ENCODE assay signal across 8 mouse cellular contexts in genomic region chr10:9674561-9675521, GRCm38 (mm10). TPM values are rescaled to one million over a fixed set of nuclear protein-coding genes. Genes with fewer than 3 reads are reported as not detected.
A peak's percentile ranks its signal among the peaks of the same experiment; 100 is the strongest.
DNase-seq lines count a peak whose midpoint lies in the region; ATAC-seq and TF ChIP-seq lines count a peak whose summit lies in the region.

TSS of gene Samd5 (minus strand) at chr10:9675208.

- peak within 1 kb of the TSS; percentile 79 for H3K9ac ChIP-seq in embryonic facial prominence, embryonic 13.5 days
- peak within 1 kb of the TSS; percentile 60 for H3K9ac ChIP-seq in kidney, embryonic 15.5 days
- peak within 1 kb of the TSS; percentile 22; the same call in 1 of the 2 replicates for H3K9ac ChIP-seq in liver, embryonic 13.5 days

- peak; percentile 44 to 46 for DNase-seq in layer of hippocampus, adult 18-20 months (ENCODE audit: low spot score in 2 of 2)
- no peak for DNase-seq in layer of hippocampus, adult 9-11 months
- peak; percentile 49 to 54 for DNase-seq in heart, adult 9 months (ENCODE audit: low spot score in 2 of 2)
- no peak for DNase-seq in liver, embryonic 13.5 days
- peak; percentile 21 to 36 for DNase-seq in urinary bladder, postnatal 36 days (ENCODE audit: low spot score in 2 of 2)

- peaks cover 33% of the 10 kb centered on the region for H3K4me1 ChIP-seq in embryonic facial prominence, embryonic 13.5 days
- H3K4me1 ChIP-seq in kidney, embryonic 15.5 days = peaks cover 28% of the 10 kb centered on the region
- H3K4me1 ChIP-seq in liver, embryonic 13.5 days (replicated peaks) = peaks cover 14% of the 10 kb centered on the region

- H3K27me3 ChIP-seq in embryonic facial prominence, embryonic 13.5 days = peaks cover 7% of the 10 kb centered on the region; the same call in 1 of the 2 replicates
- H3K27me3 ChIP-seq in kidney, embryonic 15.5 days = peaks cover 37% of the 10 kb centered on the region
- peaks cover 54% of the 10 kb centered on the region for H3K27me3 ChIP-seq in liver, embryonic 13.5 days
- peaks cover 26% of the 10 kb centered on the region for H3K27me3 ChIP-seq in myocyte (ENCODE audit: control insufficient read depth, insufficient read depth, insufficient read length)

- no peaks in the 10 kb centered on the region for H3K9me3 ChIP-seq in embryonic facial prominence, embryonic 13.5 days
- no peaks in the 10 kb centered on the region for H3K9me3 ChIP-seq in kidney, embryonic 15.5 days (replicated peaks)
- H3K9me3 ChIP-seq in liver, embryonic 13.5 days (replicated peaks) = no peaks in the 10 kb centered on the region

- H3K27ac ChIP-seq in embryonic facial prominence, embryonic 13.5 days = peak within 1 kb of the TSS; percentile 84
- peak within 1 kb of the TSS; percentile 37; the same call in 1 of the 2 replicates for H3K27ac ChIP-seq in kidney, embryonic 15.5 days
- H3K27ac ChIP-seq in liver, embryonic 13.5 days = no peak within 1 kb of the TSS

- no peak for TF ChIP-seq POLR2A in myocyte (IDR thresholded peaks at IDR 0.05; ENCODE audit: insufficient read length, low read depth)

- peak; percentile 72 for ATAC-seq in embryonic facial prominence, embryonic 13.5 days (ENCODE audit: insufficient number of reproducible peaks, insufficient read depth, low FRiP score, low TSS enrichment, low read depth)
- ATAC-seq in kidney, embryonic 15.5 days (replicated peaks; ENCODE audit: low FRiP score) = peak; percentile 80
- ATAC-seq in liver, embryonic 13.5 days (ENCODE audit: low read depth) = peak; percentile 59

- H3ac ChIP-seq in myocyte (ENCODE audit: control insufficient read depth, insufficient read length) = no peak within 1 kb of the TSS

- H3K79me2 ChIP-seq in myocyte (ENCODE audit: control insufficient read depth, insufficient read depth) = no peaks in the 10 kb centered on the region

- no peaks in the 10 kb centered on the region for H3K36me3 ChIP-seq in embryonic facial prominence, embryonic 13.5 days
- H3K36me3 ChIP-seq in kidney, embryonic 15.5 days = no peaks in the 10 kb centered on the region
- no peaks in the 10 kb centered on the region for H3K36me3 ChIP-seq in liver, embryonic 13.5 days
- no peaks in the 10 kb centered on the region for H3K36me3 ChIP-seq in myocyte (ENCODE audit: control insufficient read depth, insufficient read depth)

- WGBS in embryonic facial prominence, embryonic 13.5 days = under 1% methylated on average over 91 of the region's 91 CpGs
- WGBS in kidney, embryonic 15.5 days = under 1% methylated on average over 91 of the region's 91 CpGs
- WGBS in liver, embryonic 13.5 days (ENCODE audit: insufficient replicate concordance) = under 1% methylated on average over 91 of the region's 91 CpGs

- peak within 1 kb of the TSS; percentile 80 for H3K4me3 ChIP-seq in embryonic facial prominence, embryonic 13.5 days
- peak within 1 kb of the TSS; percentile 75 for H3K4me3 ChIP-seq in kidney, embryonic 15.5 days (replicated peaks)
- H3K4me3 ChIP-seq in liver, embryonic 13.5 days (replicated peaks) = peak within 1 kb of the TSS; percentile 56
- H3K4me3 ChIP-seq in myocyte = no peak within 1 kb of the TSS

- peak within 1 kb of the TSS; percentile 96 for H3K4me2 ChIP-seq in embryonic facial prominence, embryonic 13.5 days
- H3K4me2 ChIP-seq in kidney, embryonic 15.5 days = peak within 1 kb of the TSS; percentile 98
- H3K4me2 ChIP-seq in liver, embryonic 13.5 days = peak within 1 kb of the TSS; percentile 69
- peak within 1 kb of the TSS; percentile 45 for H3K4me2 ChIP-seq in myocyte (ENCODE audit: low read depth)

TF ChIP-seq in myocyte, 11 proteins besides CTCF, POLR2A, EP300 and RAD21:
- TF ChIP-seq CEBPB (IDR thresholded peaks at IDR 0.05; ENCODE audit: insufficient read depth, poor library complexity, severe bottlenecking) (no peak), REST (IDR thresholded peaks at IDR 0.05; ENCODE audit: insufficient read depth, insufficient read length) (no peak), SRF (IDR thresholded peaks at IDR 0.05; ENCODE audit: control insufficient read depth, insufficient read length, low read depth) (no peak), E2F4 (IDR thresholded peaks at IDR 0.05; ENCODE audit: insufficient read depth) (no peak), TCF12 (IDR thresholded peaks at IDR 0.05; ENCODE audit: insufficient read depth, poor library complexity, severe bottlenecking) (no peak), TCF3 (IDR thresholded peaks at IDR 0.05; ENCODE audit: insufficient read length, low read depth) (no peak), MAX (IDR thresholded peaks at IDR 0.05; ENCODE audit: low read depth) (no peak), POLR2AphosphoS2 (IDR thresholded peaks at IDR 0.05; ENCODE audit: insufficient read length, low read depth) (no peak), USF1 (IDR thresholded peaks at IDR 0.05; ENCODE audit: low read depth) (no peak), MYOG (IDR thresholded peaks at IDR 0.05; ENCODE audit: control insufficient read depth in 1 of 3, insufficient read depth in 1 of 3, insufficient read length in 2 of 3, low read depth in 2 of 3) (no peak), MYOD1 (IDR thresholded peaks at IDR 0.05; ENCODE audit: control insufficient read depth in 1 of 3, insufficient read length in 2 of 3, low read depth in 2 of 3) (no peak)
TF ChIP-seq in myocyte: peak in this region for 0.

RNA-seq across cellular contexts. Expression of gene Samd5, which starts in this region (rescaled TPM):
- 10 to 100 TPM; 11.4 to 16.0 TPM for total RNA-seq in layer of hippocampus, adult 18-20 months (2021)
- polyA plus RNA-seq in embryonic facial prominence, embryonic 13.5 days (2015; fragmentation: Nextera tagmentation; extraction: Ambion mirVana) = 13.8 and 15.2 TPM in 2 replicates
- 3.2 and 4.1 TPM in 2 replicates for polyA plus RNA-seq in kidney, embryonic 15.5 days (2015; fragmentation: Nextera tagmentation; extraction: Ambion mirVana)
- polyA plus RNA-seq in liver, embryonic 13.5 days (2015; fragmentation: Nextera tagmentation; extraction: Ambion mirVana) = 0.52 and 0.63 TPM in 2 replicates
- polyA plus RNA-seq in myocyte (2012; fragmentation: generic; extraction: Trizol) = not detected

Comparison
In these comparisons a context has a peak if more than half of its experiments do, and no peak if none do; other contexts are left out.
1. DNase-seq: peak in layer of hippocampus, adult 18-20 months (2 of 2), heart, adult 9 months (2 of 2) and urinary bladder, postnatal 36 days (2 of 2); none in layer of hippocampus, adult 9-11 months (single experiment) and liver, embryonic 13.5 days (single experiment).
2. Peak in ATAC-seq, H3K4me3 ChIP-seq, H3K9ac ChIP-seq and H3K4me2 ChIP-seq in liver, embryonic 13.5 days; RNA of the gene not detected or under 1 TPM.
3. H3K4me2 ChIP-seq: peak in every context shown above with its lines; median percentile 98 in kidney, embryonic 15.5 days; 96 in embryonic facial prominence, embryonic 13.5 days; 69 in liver, embryonic 13.5 days; 45 in myocyte.
4. H3K9ac ChIP-seq: peak in every context shown above with its lines; median percentile 79 in embryonic facial prominence, embryonic 13.5 days; 60 in kidney, embryonic 15.5 days; 22 in liver, embryonic 13.5 days.
5. Peak in every context shown above with its lines, with median percentiles within 50 percentile points of each other: ATAC-seq.